Mouse (Mus musculus): ENCODE results near the gene Pik3r2.

Gene Pik3r2

GRCm38 (mm10) chr8:70742981-70743655 lies 33.4 kb downstream of the Pik3r2 start:
- DNase-seq (ENCODE audit: low read depth, low spot score) = no peak

GRCm38 (mm10) chr8:70742176-70742575 lies 34.3 kb downstream of the Pik3r2 start:
- no peak for DNase-seq (ENCODE audit: low read depth, low spot score)

- no peak for DNase-seq (ENCODE audit: low read depth, low spot score)
Observed at GRCm38 (mm10) chr8:70741661-70742060, 34.9 kb downstream of the Pik3r2 start.

- DNase-seq (ENCODE audit: low read depth, low spot score) = no peak
Observed at GRCm38 (mm10) chr8:70738211-70738610, 38.3 kb downstream of the Pik3r2 start.

GRCm38 (mm10) chr8:70737705-70738104 lies 38.8 kb downstream of the Pik3r2 start:
- DNase-seq (ENCODE audit: low read depth, low spot score) = no peak

DNA sequence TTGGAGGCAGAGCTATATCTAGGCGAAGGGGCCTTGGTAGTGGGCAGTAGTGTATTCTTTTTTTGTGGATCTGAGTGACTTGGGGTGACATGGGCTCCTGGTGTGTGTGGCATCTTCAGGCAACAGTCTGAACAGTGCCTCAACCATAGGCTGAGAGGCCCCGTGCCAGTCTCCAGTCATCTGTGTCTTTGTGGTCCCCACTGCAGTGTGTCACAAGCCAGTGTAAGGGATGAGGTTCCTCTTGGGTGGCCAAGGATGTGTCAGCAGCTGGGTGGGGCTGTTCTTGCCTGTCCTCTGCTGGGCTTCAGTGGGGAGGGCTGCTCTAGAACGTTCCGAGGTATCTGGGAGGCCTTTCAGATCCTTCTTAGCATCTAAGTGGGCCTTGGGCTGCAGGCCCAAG lies 45.6 kb downstream of the Pik3r2 start:
- DNase-seq (ENCODE audit: low read depth, low spot score) = no peak

GRCm38 (mm10) chr8:70729808-70730475 lies 46.6 kb downstream of the Pik3r2 start:
- DNase-seq (ENCODE audit: low read depth, low spot score) = no peak

- DNase-seq (ENCODE audit: low read depth, low spot score) = no peak
Observed at GRCm38 (mm10) chr8:70726721-70727120, 49.8 kb downstream of the Pik3r2 start.

- DNase-seq (ENCODE audit: low read depth, low spot score) = no peak
Observed at GRCm38 (mm10) chr8:70725792-70726447, 50.6 kb downstream of the Pik3r2 start.

DNA sequence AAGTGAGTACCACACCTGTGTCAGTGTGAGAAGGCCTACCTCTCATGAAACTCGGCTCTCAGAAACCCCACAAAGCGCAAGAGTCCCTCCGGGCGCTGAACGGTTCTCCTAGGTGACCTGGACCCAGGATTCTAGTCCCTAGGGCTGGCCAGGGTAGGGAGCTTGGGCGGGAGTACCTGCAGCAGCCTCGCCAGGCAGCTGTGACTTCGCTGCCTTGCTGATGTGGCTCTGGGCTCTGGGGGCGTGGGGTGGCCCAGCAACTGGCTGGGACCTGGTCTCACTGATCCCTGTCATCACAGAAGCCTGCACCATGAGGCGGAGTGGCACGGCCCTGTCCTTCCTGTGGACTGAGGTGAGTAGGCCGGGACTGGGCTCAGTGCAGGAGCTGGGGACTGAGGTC lies 52.3 kb downstream of the Pik3r2 start:
- no peak for DNase-seq (ENCODE audit: low read depth, low spot score)

- no peak for DNase-seq (ENCODE audit: low read depth, low spot score)
Observed at GRCm38 (mm10) chr8:70723486-70724210, 52.9 kb downstream of the Pik3r2 start, which contains the start of gene Pde4c. Pde4c (plus strand) TSS chr8:70723720.

- DNase-seq (ENCODE audit: low read depth, low spot score) = no peak
Observed at GRCm38 (mm10) chr8:70721601-70722000, 54.9 kb downstream of the Pik3r2 start.

DNA sequence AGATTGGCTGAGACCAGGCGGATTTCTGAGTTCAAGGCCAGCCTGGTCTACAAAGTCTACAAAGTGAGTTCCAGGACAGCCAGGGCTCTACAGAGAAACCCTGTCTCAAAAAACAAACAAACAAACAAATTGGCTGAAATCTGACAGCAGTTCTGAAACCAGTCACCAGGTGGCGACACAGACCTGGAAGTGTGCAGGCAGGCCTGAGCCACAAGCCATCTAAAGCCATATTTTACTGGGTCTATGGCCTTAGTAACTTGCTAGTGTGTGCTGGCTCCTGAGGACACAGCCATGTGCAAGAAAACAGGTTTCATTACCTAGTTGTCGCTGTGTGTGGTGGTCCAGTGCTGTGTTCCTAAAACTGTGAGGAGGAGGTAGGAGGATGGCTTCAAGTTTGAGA lies 55.8 kb downstream of the Pik3r2 start:
- peak; percentile 75 for DNase-seq (ENCODE audit: low read depth, low spot score)

DNA sequence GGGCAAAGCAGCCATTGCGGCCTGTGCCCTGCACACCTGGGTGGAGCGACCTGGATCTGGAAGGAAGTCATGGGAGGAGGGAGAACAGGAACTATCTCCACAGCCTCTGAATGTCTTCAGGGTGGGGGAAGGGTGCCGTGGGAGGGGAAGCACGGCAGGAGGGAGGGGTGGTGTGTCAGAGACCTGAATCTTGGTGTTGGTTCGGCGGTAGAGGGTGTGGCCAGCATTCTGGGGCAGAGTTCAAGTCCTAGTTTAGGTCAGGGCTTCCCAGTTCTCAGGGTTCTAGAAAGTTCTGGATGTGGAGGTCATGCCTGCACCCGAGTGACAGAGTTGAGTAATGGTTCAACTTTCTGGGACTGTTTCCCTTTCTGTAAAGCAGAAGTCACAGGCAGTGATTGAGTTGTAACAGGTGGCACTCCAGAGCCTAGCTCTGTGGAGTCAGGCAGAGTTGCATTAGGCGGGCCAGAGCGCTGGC lies 56.7 kb downstream of the Pik3r2 start:
- DNase-seq (ENCODE audit: low read depth, low spot score) = no peak

DNA sequence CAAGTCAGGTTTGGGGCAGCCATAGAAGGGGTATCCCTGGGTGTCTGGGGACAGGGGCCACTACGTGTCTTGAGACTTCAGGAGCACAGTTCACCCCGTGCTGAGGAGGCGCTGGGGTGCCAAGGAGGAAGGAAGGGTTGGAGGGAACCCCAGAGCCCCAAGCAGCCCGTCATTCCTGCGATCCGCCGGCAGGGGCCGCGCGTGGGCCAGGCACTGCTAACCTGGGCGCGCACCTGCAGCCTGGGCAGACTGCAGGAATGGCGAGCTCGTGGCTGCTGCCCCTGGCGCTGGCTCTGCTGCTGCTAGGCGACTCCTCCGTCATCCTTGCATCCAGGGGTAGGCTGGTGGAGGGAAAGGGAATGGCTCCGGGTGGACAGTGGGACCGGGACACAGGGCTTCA lies 58.2 kb downstream of the Pik3r2 start, which contains the start of gene Gm3336:
Gene Gm3336, plus strand, starts transcription at position 247 of the 400 bp plus-strand sequence.
- no peak for DNase-seq (ENCODE audit: low read depth, low spot score)

Measured in embryo, embryonic 11.5 days (tissue).